Mouse (Mus musculus) C2C12 (cell line): ENCODE results near the gene Ypel2.

ENCODE experiments used
- CTCF ChIP-seq: IDR thresholded peaks from one replicate; pipeline ENCODE4 v1.5.1; 2011; ENCODE audit not compliant: control insufficient read depth, insufficient read depth, insufficient read length
- MYOD1 ChIP-seq: IDR thresholded peaks from one replicate; pipeline ENCODE4 v1.6.1; 2011; ENCODE audit warnings: low read depth; ENCODE audit not compliant: control insufficient read depth, insufficient read length

DNA sequence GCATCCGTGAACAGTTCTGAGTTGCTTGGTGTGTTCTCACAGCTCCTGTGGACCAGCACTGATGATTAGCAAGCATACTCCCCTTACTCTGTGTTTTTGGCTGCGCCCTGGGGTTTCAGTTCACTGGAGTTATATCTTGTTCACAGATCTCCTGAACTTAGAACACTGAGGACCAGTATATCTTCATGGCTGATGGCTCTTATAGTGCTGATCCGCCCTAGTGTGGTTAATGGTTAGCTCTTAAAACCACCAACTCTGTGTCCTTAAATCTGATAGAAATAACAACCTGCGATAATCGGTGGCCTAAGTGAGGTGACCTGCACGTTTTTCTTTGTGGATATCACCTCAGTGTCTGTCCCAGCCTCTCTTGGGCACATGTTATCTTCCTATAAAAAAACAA is 84.5 kb downstream of the Ypel2 start:
- TF ChIP-seq MYOD1 (no peak), CTCF (no peak)
